Mouse (Mus musculus) erythroblast, adult 5-6 weeks (primary cell): ENCODE results near the gene Dgka. TPM values are rescaled to one million over a fixed set of nuclear protein-coding genes. Genes with fewer than 3 reads are reported as not detected.

Experiments used
- ATAC-seq: replicated peaks from 2 replicates; pipeline ENCODE4 v1.8.0; 2016; ENCODE audit warnings: moderate number of reproducible peaks, mild to moderate bottlenecking, moderate TSS enrichment, inconsistent platforms; ENCODE audit not compliant: poor library complexity, low FRiP score, severe bottlenecking
- total RNA-seq, 2 experiments: library from RNA; stranded (forward) in 1 of 2; stranded (reverse) in 1 of 2; fragments of 150-400 nt in 1 of 2; fragments of 200-764, 138-1000 nt in 1 of 2; gene quantifications; 2 replicates each; pipeline versions ENCODE4 v1.2.3 to v1.2.4; 2015 to 2017; ENCODE audit warnings: low replicate concordance in 2 of 2

Dgka gene
- total RNA-seq (2015; ENCODE audit: low replicate concordance), result 8.2 and 13.4 TPM in 2 replicates
- 2.9 and 4.7 TPM in 2 replicates for total RNA-seq (2017; ENCODE audit: low replicate concordance)

GRCm38 (mm10) chr10:128744680-128745601 lies at the start of gene Dgka:
TSS of gene Dgka (minus strand) at chr10:128744855.
- no peak for ATAC-seq

GRCm38 (mm10) chr10:128794391-128794790 lies 49.7 kb upstream of the Dgka start:
- no peak for ATAC-seq

GRCm38 (mm10) chr10:128793258-128793657 lies 48.6 kb upstream of the Dgka start:
- no peak for ATAC-seq

- ATAC-seq, result no peak
Measured at GRCm38 (mm10) chr10:128792041-128792440, 47.4 kb upstream of the Dgka start.

GRCm38 (mm10) chr10:128790398-128791124 lies 45.9 kb upstream of the Dgka start, which contains the start of gene Mmp19:
TSS of gene Mmp19 (plus strand) at chr10:128790910.
- ATAC-seq, result no peak

- ATAC-seq, result no peak
Measured at GRCm38 (mm10) chr10:128780200-128780599, 35.5 kb upstream of the Dgka start.

- ATAC-seq, result peak; percentile 78
Measured at GRCm38 (mm10) chr10:128779011-128779795, 34.5 kb upstream of the Dgka start.

GRCm38 (mm10) chr10:128778441-128778840 lies 33.8 kb upstream of the Dgka start:
- no peak for ATAC-seq

- no peak for ATAC-seq
Measured at GRCm38 (mm10) chr10:128773685-128774084, 29.0 kb upstream of the Dgka start.

- ATAC-seq, result no peak
Measured at GRCm38 (mm10) chr10:128772895-128773294, 28.2 kb upstream of the Dgka start.

- ATAC-seq, result peak; percentile 90
Measured at GRCm38 (mm10) chr10:128748252-128748864, 3.7 kb upstream of the Dgka start.

GRCm38 (mm10) chr10:128747646-128748251 lies 3.1 kb upstream of the Dgka start, which contains the start of gene Pym1:
TSS of gene Pym1 (plus strand) at chr10:128747889.
- ATAC-seq, result peak; percentile 87

GRCm38 (mm10) chr10:128746972-128747645 lies 2.5 kb upstream of the Dgka start:
- no peak for ATAC-seq

GRCm38 (mm10) chr10:128745946-128746613 lies 1.4 kb upstream of the Dgka start:
- no peak for ATAC-seq

GRCm38 (mm10) chr10:128744211-128744610 lies 444 bp downstream of the Dgka start:
- ATAC-seq, result no peak

- ATAC-seq, result no peak
Measured at GRCm38 (mm10) chr10:128743791-128744191, 864 bp downstream of the Dgka start.

GRCm38 (mm10) chr10:128743235-128743634 lies 1.4 kb downstream of the Dgka start:
- ATAC-seq, result no peak

- no peak for ATAC-seq
Measured at GRCm38 (mm10) chr10:128742616-128743015, 2.0 kb downstream of the Dgka start.
